Mouse (Mus musculus) liver, embryonic 11.5 days (tissue): ENCODE measurements at regions not wholly inside any gene's neighbourhood (a gene's known extent, or its start where the extent isn't known, plus 50 kb on each side); places are given as distances from the start of the nearest gene placed in this dataset.

Experiments
- ATAC-seq: fragments of 200-750 bp; cut with Nextera tagmentation; replicated peaks from 2 replicates; pipeline ENCODE4 v1.8.0; 2017; ENCODE audit warnings: moderate number of reproducible peaks, mild to moderate bottlenecking, moderate TSS enrichment, moderate library complexity; ENCODE audit not compliant: low FRiP score
- DNase-seq: peaks from one replicate; pipeline ENCODE4 v3.0.0-alpha.2; 2017; ENCODE audit warnings: low spot score
- H3K27ac ChIP-seq: fragments of 300-500 bp; sonication (generic); 2 replicates; pipeline ENCODE4 v1.5.1; 2014; ENCODE audit warnings: mild to moderate bottlenecking, low read depth, low read length, control low read depth
- H3K27me3 ChIP-seq: fragments of 300-500 bp; sonication (generic); replicated peaks from 2 replicates; pipeline ENCODE4 v1.6.1; 2014; ENCODE audit warnings: low read length, mixed read lengths; ENCODE audit not compliant: control insufficient read depth, insufficient read depth
- H3K36me3 ChIP-seq: fragments of 300-500 bp; sonication (generic); 2 replicates; pipeline ENCODE4 v1.6.1; 2014; ENCODE audit warnings: mild to moderate bottlenecking, low read length, moderate library complexity, mixed read lengths; ENCODE audit not compliant: control insufficient read depth, insufficient read depth
- H3K4me1 ChIP-seq: fragments of 300-500 bp; sonication (generic); replicated peaks from 2 replicates; pipeline ENCODE4 v1.6.1; 2014; ENCODE audit warnings: low read length, mixed read lengths; ENCODE audit not compliant: control insufficient read depth, insufficient read depth
- H3K4me2 ChIP-seq: fragments of 300-500 bp; sonication (generic); 2 replicates; pipeline ENCODE4 v1.6.1; 2014; ENCODE audit warnings: mild to moderate bottlenecking, control low read depth, moderate library complexity
- H3K4me3 ChIP-seq: fragments of 300-500 bp; sonication (generic); 2 replicates; pipeline ENCODE4 v1.5.1; 2014; ENCODE audit warnings: low read depth, low read length, control low read depth
- H3K9ac ChIP-seq: fragments of 300-500 bp; sonication (generic); 2 replicates; pipeline ENCODE4 v1.6.1; 2014; ENCODE audit warnings: low read depth, low read length, control low read depth
- H3K9me3 ChIP-seq: fragments of 300-500 bp; sonication (generic); 2 replicates; pipeline ENCODE4 v1.6.1; 2016; ENCODE audit warnings: low read length, inconsistent platforms, mixed read lengths; ENCODE audit not compliant: control insufficient read depth
- WGBS: fragments of 180-500 bp; shearing (Covaris S2); extraction: QIAGEN DNeasy Blood & Tissue Kit; methylation state at CpG from one replicate; pipeline ENCODE4 v1.1.7; 2014; 5-methylcytosine and 5-hydroxymethylcytosine counted together

GRCm38 (mm10) chr10:95090641-95091040, 146.0 kb upstream of the Plxnc1 start:
- no peaks in the 10 kb centered on the region for H3K9me3 ChIP-seq
- H3K27me3 ChIP-seq = no peaks in the 10 kb centered on the region; the same call in 1 of the 2 replicates
- H3K27ac ChIP-seq = no peak overlapping the region
- DNase-seq = no peak
- ATAC-seq = no peak
- H3K4me3 ChIP-seq = no peak overlapping the region
- H3K4me2 ChIP-seq = no peak overlapping the region
- no peaks in the 10 kb centered on the region for H3K4me1 ChIP-seq
- H3K36me3 ChIP-seq = no peaks in the 10 kb centered on the region
- no peak overlapping the region for H3K9ac ChIP-seq
- 76% methylated on average over 4 of the region's 4 CpGs for WGBS

- ATAC-seq (no peak), DNase-seq (no peak)
- 82% methylated on average over 9 of the region's 9 CpGs for WGBS
- Histone ChIP-seq H3K27ac (no peak overlapping the region), H3K4me1 (no peaks in the 10 kb centered on the region), H3K27me3 (no peaks in the 10 kb centered on the region; the same call in 1 of the 2 replicates), H3K9ac (no peak overlapping the region), H3K4me2 (no peak overlapping the region), H3K9me3 (no peaks in the 10 kb centered on the region), H3K36me3 (no peaks in the 10 kb centered on the region), H3K4me3 (no peak overlapping the region)
Observed at GRCm38 (mm10) chr10:95090035-95090434, 145.4 kb upstream of the Plxnc1 start.

GRCm38 (mm10) chr10:95087864-95088570, 143.4 kb upstream of the Plxnc1 start:
- Histone ChIP-seq H3K4me3 (no peak overlapping the region), H3K4me1 (no peaks in the 10 kb centered on the region), H3K36me3 (no peaks in the 10 kb centered on the region), H3K9ac (no peak overlapping the region), H3K4me2 (no peak overlapping the region), H3K27ac (no peak overlapping the region), H3K27me3 (no peaks in the 10 kb centered on the region; the same call in 1 of the 2 replicates), H3K9me3 (no peaks in the 10 kb centered on the region)
- WGBS = 48% methylated on average over 13 of the region's 13 CpGs
- no peak for DNase-seq
- no peak for ATAC-seq

DNA sequence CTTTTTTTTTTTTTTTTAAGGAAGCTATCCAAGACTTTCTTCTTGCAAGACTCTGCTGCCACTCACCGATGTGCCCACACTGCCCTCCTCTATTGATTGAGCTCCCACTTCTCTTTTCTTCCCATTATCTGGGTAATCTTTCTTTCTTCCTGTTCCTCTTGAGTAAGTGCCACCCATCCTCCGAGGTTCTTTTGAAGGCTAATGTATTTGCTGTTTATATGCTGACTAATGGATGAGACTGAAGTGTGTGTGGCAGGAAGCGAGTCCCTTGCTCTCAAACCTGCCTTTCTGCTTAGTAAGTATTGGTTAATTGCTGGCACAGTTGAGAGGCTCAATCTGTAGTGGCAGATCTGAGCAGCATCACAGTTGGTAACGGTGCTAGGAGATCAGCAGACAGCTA, 142.1 kb upstream of the Plxnc1 start:
- no peak overlapping the region for H3K27ac ChIP-seq
- no peaks in the 10 kb centered on the region for H3K36me3 ChIP-seq
- no peak overlapping the region for H3K9ac ChIP-seq
- ATAC-seq = no peak
- no peaks in the 10 kb centered on the region for H3K9me3 ChIP-seq
- H3K4me3 ChIP-seq = no peak overlapping the region
- WGBS = 26% methylated on average over 4 of the region's 4 CpGs
- DNase-seq = no peak
- H3K27me3 ChIP-seq = no peaks in the 10 kb centered on the region
- H3K4me1 ChIP-seq = no peaks in the 10 kb centered on the region
- no peak overlapping the region for H3K4me2 ChIP-seq

DNA sequence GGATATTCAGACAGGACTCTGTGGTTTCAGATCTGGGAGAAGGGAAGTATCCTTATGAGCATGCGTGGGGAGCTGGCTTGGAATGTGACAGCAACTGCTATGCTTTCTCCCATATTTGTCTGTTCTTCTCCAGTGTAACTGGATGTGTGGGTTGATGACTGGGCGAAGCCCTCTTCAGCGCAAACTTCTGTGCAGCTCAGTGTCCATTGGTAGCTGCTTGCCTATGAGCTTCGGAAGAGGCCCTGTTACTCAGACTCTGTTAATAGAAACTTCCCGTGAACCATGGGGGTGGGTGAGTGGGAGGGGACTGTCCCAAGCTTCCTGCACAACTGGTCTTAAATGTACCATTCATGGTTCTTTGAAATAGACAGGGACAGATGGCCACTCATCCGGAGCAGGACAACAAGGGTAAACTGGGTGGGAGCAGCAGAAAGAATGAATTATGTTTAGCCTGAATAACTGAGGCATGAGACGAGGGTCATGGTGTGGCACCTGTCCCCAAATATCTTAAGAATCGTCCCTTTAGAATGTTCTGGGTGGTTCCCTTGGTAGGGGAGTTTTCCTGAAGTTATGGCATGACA, 141.1 kb upstream of the Plxnc1 start:
- H3K9me3 ChIP-seq = no peaks in the 10 kb centered on the region
- no peak for DNase-seq
- no peaks in the 10 kb centered on the region for H3K27me3 ChIP-seq
- no peak overlapping the region for H3K27ac ChIP-seq
- no peaks in the 10 kb centered on the region for H3K36me3 ChIP-seq
- WGBS = 71% methylated on average over 8 of the region's 8 CpGs
- no peak for ATAC-seq
- H3K4me2 ChIP-seq = no peak overlapping the region
- H3K4me3 ChIP-seq = no peak overlapping the region
- no peak overlapping the region for H3K9ac ChIP-seq
- no peaks in the 10 kb centered on the region for H3K4me1 ChIP-seq

- Histone ChIP-seq H3K27ac (no peak overlapping the region), H3K36me3 (no peaks in the 10 kb centered on the region), H3K4me3 (no peak overlapping the region), H3K9me3 (no peaks in the 10 kb centered on the region), H3K4me1 (no peaks in the 10 kb centered on the region), H3K9ac (no peak overlapping the region), H3K27me3 (no peaks in the 10 kb centered on the region), H3K4me2 (no peak overlapping the region)
- ATAC-seq (no peak), DNase-seq (no peak)
- WGBS = 66% methylated on average over 14 of the region's 14 CpGs
Observed at GRCm38 (mm10) chr10:95083341-95084148, 138.9 kb upstream of the Plxnc1 start.

- no peaks in the 10 kb centered on the region for H3K4me1 ChIP-seq
- no peaks in the 10 kb centered on the region for H3K9me3 ChIP-seq
- no peak overlapping the region for H3K4me2 ChIP-seq
- no peak overlapping the region for H3K27ac ChIP-seq
- ATAC-seq = no peak
- no peaks in the 10 kb centered on the region for H3K36me3 ChIP-seq
- 85% methylated on average over 5 of the region's 5 CpGs for WGBS
- no peaks in the 10 kb centered on the region for H3K27me3 ChIP-seq
- no peak overlapping the region for H3K4me3 ChIP-seq
- H3K9ac ChIP-seq = no peak overlapping the region
- DNase-seq = no peak
Observed at GRCm38 (mm10) chr10:95082634-95083033, 138.0 kb upstream of the Plxnc1 start.

GRCm38 (mm10) chr10:95079979-95080378, 135.3 kb upstream of the Plxnc1 start:
- no peaks in the 10 kb centered on the region for H3K9me3 ChIP-seq
- ATAC-seq (no peak), DNase-seq (no peak)
- H3K4me2 ChIP-seq = no peak overlapping the region
- H3K4me3 ChIP-seq = no peak overlapping the region
- no peak overlapping the region for H3K27ac ChIP-seq
- no peak overlapping the region for H3K9ac ChIP-seq
- H3K27me3 ChIP-seq = no peaks in the 10 kb centered on the region
- H3K4me1 ChIP-seq = no peaks in the 10 kb centered on the region
- WGBS = 75% methylated on average over 5 of the region's 5 CpGs
- no peaks in the 10 kb centered on the region for H3K36me3 ChIP-seq
